Mouse (Mus musculus) embryonic facial prominence, embryonic 13.5 days (tissue): Measurements from ENCODE around the gene Vps52. TPM values are rescaled to one million over a fixed set of nuclear protein-coding genes. Genes with fewer than 3 reads are reported as not detected.

Experiments used
- ATAC-seq: fragments of 200-750 bp; cut with Nextera tagmentation; 2 replicates; pipeline ENCODE4 v1.8.0; 2017; ENCODE audit warnings: low read depth; ENCODE audit not compliant: insufficient number of reproducible peaks, insufficient read depth, low FRiP score, low TSS enrichment
- H3K27ac ChIP-seq: fragments of 300-500 bp; sonication (generic); 2 replicates; pipeline ENCODE4 v1.5.1; 2015; ENCODE audit warnings: moderate library complexity, mild to moderate bottlenecking, inconsistent platforms
- H3K27me3 ChIP-seq: fragments of 300-500 bp; sonication (generic); 2 replicates; pipeline ENCODE4 v1.6.1; 2015; ENCODE audit warnings: mild to moderate bottlenecking, inconsistent platforms
- H3K36me3 ChIP-seq: fragments of 300-500 bp; sonication (generic); 2 replicates; pipeline ENCODE4 v1.6.1; 2015; ENCODE audit warnings: mild to moderate bottlenecking, inconsistent platforms
- H3K4me1 ChIP-seq: fragments of 300-500 bp; sonication (generic); 2 replicates; pipeline ENCODE4 v1.6.1; 2015; ENCODE audit warnings: inconsistent platforms
- H3K4me2 ChIP-seq: fragments of 300-500 bp; sonication (generic); 2 replicates; pipeline ENCODE4 v1.6.1; 2015; ENCODE audit warnings: moderate library complexity, mild to moderate bottlenecking, inconsistent platforms
- H3K4me3 ChIP-seq: fragments of 300-500 bp; sonication (generic); 2 replicates; pipeline ENCODE4 v1.5.1; 2015; ENCODE audit warnings: mild to moderate bottlenecking, inconsistent platforms
- H3K9ac ChIP-seq: fragments of 300-500 bp; sonication (generic); 2 replicates; pipeline ENCODE4 v1.6.1; 2015; ENCODE audit warnings: mild to moderate bottlenecking, inconsistent platforms
- H3K9me3 ChIP-seq: fragments of 300-500 bp; sonication (generic); 2 replicates; pipeline ENCODE4 v1.6.1; 2016; ENCODE audit warnings: inconsistent platforms
- WGBS: fragments of 180-500 bp; shearing (Covaris S2); methylation state at CpG from one replicate; pipeline ENCODE4 v1.1.7; 2015; ENCODE audit warnings: mixed read lengths; 5-methylcytosine and 5-hydroxymethylcytosine counted together
- polyA plus RNA-seq: library from polyadenylated mRNA; unstranded; fragments of >200 nt; fragmentation: Nextera tagmentation; extraction: Ambion mirVana; gene quantifications from 2 replicates; pipeline ENCODE4 v1.2.1, GENCODE M21; 2015

The Vps52 gene
- polyA plus RNA-seq: 45.7 and 49.6 TPM in 2 replicates

DNA sequence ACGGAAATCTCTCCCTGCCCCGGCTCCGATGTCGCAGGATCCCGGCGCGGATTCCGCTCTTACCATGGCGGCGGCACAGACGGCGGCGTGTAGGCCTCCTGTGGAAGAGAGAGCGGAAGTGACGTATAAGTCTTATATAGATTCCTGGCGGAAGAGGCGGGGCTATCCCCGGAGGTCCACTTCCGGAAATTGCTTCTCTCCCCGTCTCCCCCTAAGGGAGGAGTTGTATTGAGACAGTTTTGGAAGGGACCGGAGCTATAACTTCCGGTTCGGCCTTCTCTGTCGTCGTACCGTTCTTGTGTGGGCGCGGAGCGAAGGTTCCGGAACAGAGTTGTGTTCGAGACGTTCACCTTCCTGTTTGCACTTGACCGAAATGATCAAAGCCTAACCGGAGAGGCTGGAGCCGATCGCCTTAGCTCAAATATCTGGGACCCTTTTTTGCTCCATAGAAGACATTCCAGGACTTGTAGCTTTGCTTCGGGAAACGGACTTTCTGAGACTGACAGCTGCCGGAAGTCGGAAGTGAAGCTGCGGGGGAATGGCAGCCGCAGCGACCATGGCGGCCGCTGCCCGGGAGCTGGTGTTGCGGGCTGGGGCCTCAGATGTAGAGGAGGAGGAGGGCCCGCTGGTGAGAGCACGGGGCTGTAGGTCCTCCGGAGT, at the start of gene Vps52, which contains the start of gene Rps18:
TSS of gene Vps52 (plus strand) at position 258 of the 660 bp plus-strand sequence.
TSS of gene Rps18 (minus strand) at position 447 of the 660 bp plus-strand sequence.
- peak within 1 kb of the TSS; percentile 98 for H3K4me2 ChIP-seq
- H3K27ac ChIP-seq: peak within 1 kb of the TSS; percentile 93
- no peaks in the 10 kb centered on the region for H3K9me3 ChIP-seq
- peak within 1 kb of the TSS; percentile 98 for H3K9ac ChIP-seq
- under 1% methylated on average over 50 of the region's 50 CpGs for WGBS
- peaks cover 52% of the 10 kb centered on the region for H3K4me1 ChIP-seq
- peak within 1 kb of the TSS; percentile 81 for H3K4me3 ChIP-seq
- no peaks in the 10 kb centered on the region for H3K27me3 ChIP-seq
- peaks cover 56% of the 10 kb centered on the region for H3K36me3 ChIP-seq
- peak; percentile 76 for ATAC-seq

DNA sequence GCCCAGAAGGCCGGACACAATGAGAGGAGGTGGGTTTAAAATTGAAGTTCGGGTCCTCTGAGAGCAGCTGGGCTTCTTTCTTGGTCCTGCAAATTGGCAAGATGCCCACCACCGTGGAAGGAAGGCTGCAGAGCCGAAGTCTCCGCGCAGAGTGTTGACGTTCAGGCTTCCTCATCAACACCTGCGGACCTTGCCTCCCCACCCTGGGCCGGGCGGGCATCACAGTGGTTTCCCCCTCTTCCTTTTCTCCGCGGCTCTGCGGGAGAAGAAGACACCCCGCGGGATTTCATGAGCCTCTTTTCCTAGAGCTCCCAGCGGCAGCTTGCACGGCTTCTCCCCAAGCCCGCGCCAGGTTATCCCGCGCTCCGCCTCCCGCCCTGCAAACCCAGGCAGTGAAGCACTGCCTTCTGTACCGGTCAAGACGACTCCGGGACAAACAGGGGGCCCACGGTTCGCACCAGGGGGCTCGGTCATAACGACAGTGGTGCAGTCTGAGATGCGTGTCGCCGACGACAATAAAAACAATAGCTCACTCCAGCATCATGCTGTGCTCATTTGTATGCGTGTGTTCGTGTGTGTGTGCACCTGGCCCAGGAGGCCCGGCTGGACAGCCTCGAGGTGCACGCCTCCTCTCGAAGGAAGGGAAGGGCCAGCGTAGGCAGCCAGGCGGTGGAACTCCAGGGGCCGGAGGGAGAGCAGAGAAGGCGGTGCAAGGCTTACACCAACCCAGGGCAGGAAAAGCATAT, 47.1 kb upstream of the Vps52 start:
- H3K4me2 ChIP-seq: peak overlapping the region; percentile 97
- no peaks in the 10 kb centered on the region for H3K9me3 ChIP-seq
- H3K9ac ChIP-seq: peak overlapping the region; percentile 81
- peak overlapping the region; percentile 95 for H3K4me3 ChIP-seq
- peaks cover 31% of the 10 kb centered on the region for H3K4me1 ChIP-seq
- H3K27ac ChIP-seq: peak overlapping the region; percentile 91
- peak; percentile 27 for ATAC-seq
- peaks cover 26% of the 10 kb centered on the region for H3K36me3 ChIP-seq
- under 1% methylated on average over 43 of the region's 44 CpGs for WGBS
- no peaks in the 10 kb centered on the region for H3K27me3 ChIP-seq

DNA sequence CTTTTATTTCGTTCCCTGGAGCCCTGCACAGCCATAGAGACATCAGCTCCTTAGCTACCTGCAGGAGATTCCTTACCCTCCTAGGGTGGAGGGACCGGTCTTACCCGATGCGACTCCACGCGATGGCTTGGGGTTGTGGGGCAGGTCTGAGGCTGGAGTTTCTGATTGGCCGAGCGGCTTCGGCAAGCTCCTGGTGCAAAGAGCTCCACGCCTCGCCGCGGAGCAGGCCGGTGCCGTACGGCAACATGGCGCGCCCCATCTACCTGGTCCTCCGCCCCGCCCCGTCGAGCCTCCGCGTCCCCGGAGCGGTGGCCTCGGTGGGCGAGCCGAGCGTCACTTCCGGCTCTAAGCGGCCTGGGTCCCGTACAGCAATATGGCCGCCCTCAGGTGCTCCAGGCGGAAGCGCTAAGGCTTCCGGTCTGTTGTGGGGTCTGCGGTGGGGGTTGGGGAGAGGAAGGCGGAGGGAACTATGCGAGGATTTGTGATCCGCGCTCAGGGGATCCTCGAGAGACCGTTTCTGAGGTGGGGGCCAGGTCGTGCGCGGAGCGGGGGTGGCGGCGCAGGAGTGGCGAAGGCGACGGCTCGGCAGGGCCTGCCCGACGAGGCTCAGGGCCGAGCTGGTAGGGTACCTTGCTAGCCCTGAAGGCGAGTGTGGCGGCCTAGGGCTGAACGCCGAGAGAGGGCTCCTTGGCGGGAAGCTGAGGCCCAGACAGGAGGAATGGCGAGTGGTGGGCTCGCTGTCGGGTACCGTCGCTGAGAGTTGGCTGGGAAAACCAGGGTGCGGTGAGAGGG, 46.3 kb upstream of the Vps52 start, which contains the start of gene Daxx:
TSS of gene Daxx (plus strand) at position 338 of the 792 bp plus-strand sequence.
- no peaks in the 10 kb centered on the region for H3K9me3 ChIP-seq
- peak; percentile 96 for ATAC-seq
- H3K9ac ChIP-seq: peak within 1 kb of the TSS; percentile 91
- under 1% methylated on average over 68 of the region's 68 CpGs for WGBS
- peaks cover 34% of the 10 kb centered on the region for H3K36me3 ChIP-seq
- H3K4me1 ChIP-seq: peaks cover 31% of the 10 kb centered on the region
- H3K27ac ChIP-seq: peak within 1 kb of the TSS; percentile 91
- no peaks in the 10 kb centered on the region for H3K27me3 ChIP-seq
- H3K4me3 ChIP-seq: peak within 1 kb of the TSS; percentile 95
- H3K4me2 ChIP-seq: peak within 1 kb of the TSS; percentile 97

DNA sequence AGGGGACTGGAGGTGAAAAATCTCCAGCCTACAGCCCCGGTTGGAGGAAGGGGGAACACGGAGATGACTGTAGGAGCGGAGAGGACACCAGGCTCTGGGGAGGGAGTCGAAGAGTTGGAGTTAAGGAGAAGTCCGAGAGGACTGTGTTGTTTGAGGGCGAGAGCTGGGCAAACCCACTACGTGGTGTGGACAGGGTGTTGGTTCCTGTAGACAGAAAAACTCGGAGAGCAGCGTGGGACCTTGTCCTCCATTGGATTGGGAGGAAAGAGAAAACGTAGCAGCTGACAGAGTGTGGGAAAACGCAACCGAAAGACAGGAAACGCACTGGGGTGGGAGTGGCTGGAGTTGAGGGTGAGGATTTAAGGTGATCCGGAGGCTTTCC, 45.8 kb upstream of the Vps52 start:
- Histone ChIP-seq H3K27me3 (no peaks in the 10 kb centered on the region), H3K4me2 (peak overlapping the region; percentile 97), H3K9me3 (no peaks in the 10 kb centered on the region), H3K4me3 (peak overlapping the region; percentile 95), H3K4me1 (peaks cover 32% of the 10 kb centered on the region), H3K9ac (peak overlapping the region; percentile 91), H3K36me3 (peaks cover 38% of the 10 kb centered on the region), H3K27ac (peak overlapping the region; percentile 91)
- WGBS: 0% methylated on average over 14 of the region's 14 CpGs
- ATAC-seq: no peak

DNA sequence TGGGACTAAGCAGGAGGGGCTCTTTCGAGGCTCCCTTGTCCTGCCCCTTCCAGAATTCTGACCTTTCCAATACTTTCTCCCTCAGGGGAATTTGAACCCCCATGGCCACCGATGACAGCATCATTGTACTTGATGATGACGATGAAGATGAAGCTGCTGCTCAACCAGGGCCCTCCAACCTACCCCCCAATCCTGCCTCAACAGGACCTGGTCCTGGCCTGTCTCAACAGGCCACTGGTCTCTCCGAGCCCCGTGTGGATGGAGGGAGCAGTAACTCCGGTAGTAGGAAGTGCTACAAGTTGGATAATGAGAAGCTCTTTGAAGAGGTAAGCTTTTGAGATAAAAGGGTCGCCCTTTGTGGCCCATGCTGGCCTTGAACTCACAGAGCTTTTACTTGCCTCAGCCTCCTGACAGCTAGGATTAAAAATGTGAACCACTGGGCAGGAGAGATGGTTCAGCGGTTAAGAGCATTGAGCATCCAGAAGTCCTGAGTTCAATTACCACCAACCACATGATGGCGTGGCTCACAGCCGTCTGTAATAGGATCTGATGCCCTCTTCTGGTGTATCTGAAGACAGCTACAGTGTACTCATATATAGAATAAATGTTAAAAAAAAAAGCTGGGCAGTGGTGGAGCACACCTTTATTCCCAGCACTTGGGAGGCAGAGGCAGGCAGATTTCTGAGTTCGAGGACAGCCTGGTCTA, 45.1 kb upstream of the Vps52 start:
- Histone ChIP-seq H3K9ac (peak overlapping the region; percentile 91), H3K4me1 (peaks cover 38% of the 10 kb centered on the region), H3K4me2 (peak overlapping the region; percentile 97), H3K9me3 (no peaks in the 10 kb centered on the region), H3K27ac (peak overlapping the region; percentile 91), H3K36me3 (peaks cover 42% of the 10 kb centered on the region), H3K4me3 (peak overlapping the region; percentile 95), H3K27me3 (no peaks in the 10 kb centered on the region)
- no peak for ATAC-seq
- WGBS: 37% methylated on average over 11 of the region's 11 CpGs

DNA sequence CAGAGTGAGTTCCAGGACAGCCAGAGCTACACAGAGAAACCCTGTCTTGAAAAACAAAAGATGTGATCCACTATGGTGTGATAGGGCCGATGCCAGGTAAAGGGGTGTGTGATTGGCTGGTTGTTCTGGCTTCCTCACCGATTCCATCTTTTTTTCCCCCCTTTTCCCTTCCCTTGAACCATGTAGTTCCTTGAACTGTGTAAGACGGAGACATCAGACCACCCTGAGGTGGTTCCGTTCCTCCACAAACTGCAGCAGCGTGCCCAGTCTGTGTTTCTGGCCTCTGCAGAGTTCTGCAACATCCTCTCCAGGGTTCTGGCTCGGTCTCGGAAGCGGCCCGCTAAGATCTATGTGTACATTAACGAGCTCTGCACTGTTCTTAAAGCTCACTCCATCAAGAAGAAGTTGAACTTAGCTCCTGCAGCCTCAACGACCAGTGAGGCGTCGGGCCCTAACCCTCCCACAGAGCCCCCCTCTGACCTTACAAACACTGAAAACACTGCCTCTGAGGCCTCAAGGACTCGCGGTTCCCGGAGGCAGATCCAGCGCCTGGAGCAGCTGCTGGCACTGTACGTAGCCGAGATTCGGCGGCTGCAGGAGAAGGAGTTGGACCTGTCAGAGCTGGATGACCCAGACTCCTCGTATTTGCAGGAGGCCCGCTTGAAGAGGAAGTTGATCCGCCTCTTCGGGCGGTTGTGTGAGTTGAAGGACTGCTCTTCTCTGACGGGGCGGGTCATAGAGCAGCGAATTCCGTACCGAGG, 44.4 kb upstream of the Vps52 start:
- no peak overlapping the region for H3K27ac ChIP-seq
- peaks cover 39% of the 10 kb centered on the region for H3K4me1 ChIP-seq
- H3K36me3 ChIP-seq: peaks cover 42% of the 10 kb centered on the region
- H3K4me3 ChIP-seq: no peak overlapping the region
- WGBS: 94% methylated on average over 31 of the region's 31 CpGs
- no peak overlapping the region for H3K4me2 ChIP-seq
- H3K9me3 ChIP-seq: no peaks in the 10 kb centered on the region
- no peak for ATAC-seq
- no peaks in the 10 kb centered on the region for H3K27me3 ChIP-seq
- 0 out of 2 replicates have a peak overlapping the region, but pooled peaks have one; percentile 27 for H3K9ac ChIP-seq

DNA sequence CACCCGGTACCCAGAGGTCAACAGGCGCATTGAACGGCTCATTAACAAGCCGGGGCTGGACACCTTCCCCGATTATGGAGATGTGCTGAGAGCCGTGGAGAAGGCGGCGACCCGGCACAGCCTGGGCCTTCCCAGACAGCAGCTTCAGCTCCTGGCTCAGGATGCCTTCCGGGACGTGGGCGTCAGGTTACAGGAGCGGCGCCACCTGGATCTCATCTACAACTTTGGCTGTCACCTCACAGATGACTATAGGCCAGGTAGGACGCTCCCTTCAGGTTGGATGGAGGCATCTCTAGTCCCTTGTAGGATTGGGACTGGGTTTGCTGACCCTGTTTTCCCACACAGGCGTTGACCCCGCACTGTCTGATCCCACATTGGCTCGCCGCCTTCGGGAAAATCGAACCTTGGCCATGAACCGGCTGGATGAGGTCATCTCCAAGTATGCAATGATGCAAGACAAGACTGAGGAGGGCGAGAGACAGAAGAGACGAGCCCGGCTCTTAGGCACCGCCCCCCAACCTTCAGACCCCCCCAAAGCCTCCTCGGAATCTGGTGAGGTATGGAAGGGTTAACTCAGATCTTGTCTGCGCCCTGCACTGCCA, 43.7 kb upstream of the Vps52 start:
- H3K9ac ChIP-seq: 0 out of 2 replicates have a peak overlapping the region, but pooled peaks have one; percentile 27

DNA sequence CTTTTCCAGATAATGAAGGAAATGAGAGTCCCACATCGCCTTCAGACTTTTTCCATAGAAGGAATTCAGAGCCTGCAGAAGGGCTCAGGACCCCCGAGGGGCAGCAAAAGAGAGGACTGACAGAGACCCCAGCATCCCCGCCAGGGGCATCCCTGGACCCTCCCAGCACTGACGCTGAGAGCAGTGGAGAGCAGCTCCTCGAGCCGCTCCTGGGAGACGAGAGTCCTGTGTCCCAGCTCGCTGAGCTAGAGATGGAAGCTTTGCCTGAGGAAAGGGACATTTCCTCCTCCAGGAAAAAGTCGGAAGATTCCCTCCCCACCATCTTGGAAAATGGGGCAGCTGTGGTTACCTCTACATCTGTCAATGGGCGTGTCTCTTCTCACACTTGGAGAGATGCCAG, 42.3 kb upstream of the Vps52 start:
- WGBS: 90% methylated on average over 10 of the region's 10 CpGs
- Histone ChIP-seq H3K36me3 (peaks cover 56% of the 10 kb centered on the region), H3K27ac (no peak overlapping the region), H3K4me2 (no peak overlapping the region), H3K4me1 (peaks cover 51% of the 10 kb centered on the region), H3K9me3 (no peaks in the 10 kb centered on the region), H3K9ac (no peak overlapping the region), H3K27me3 (no peaks in the 10 kb centered on the region), H3K4me3 (no peak overlapping the region)
- ATAC-seq: no peak

More for the DNA sequence above, 43.7 kb upstream of the Vps52 start:
- 90% methylated on average over 28 of the region's 28 CpGs for WGBS
- Histone ChIP-seq H3K36me3 (peaks cover 43% of the 10 kb centered on the region), H3K4me1 (peaks cover 43% of the 10 kb centered on the region), H3K4me2 (no peak overlapping the region), H3K4me3 (no peak overlapping the region), H3K27ac (no peak overlapping the region), H3K9me3 (no peaks in the 10 kb centered on the region), H3K27me3 (no peaks in the 10 kb centered on the region)
- no peak for ATAC-seq

DNA sequence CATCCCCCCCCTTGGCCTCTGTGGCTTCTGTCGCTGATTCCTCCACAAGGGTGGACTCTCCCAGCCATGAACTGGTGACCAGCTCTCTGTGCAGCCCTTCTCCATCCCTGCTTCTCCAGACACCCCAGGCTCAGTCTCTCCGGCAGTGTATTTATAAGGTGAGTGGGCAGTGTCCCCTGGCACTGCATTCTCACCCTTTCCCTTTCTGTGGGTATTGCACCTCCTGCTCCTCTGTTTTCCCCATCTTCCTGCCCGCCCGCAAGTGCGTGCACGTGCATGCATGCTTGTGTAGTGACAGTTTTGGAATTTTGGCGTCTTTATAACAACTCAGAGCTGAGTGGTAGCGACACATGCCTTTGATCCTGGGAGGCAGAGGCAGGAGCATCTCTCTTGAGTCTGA, 41.7 kb upstream of the Vps52 start:
- H3K4me3 ChIP-seq: no peak overlapping the region
- no peak overlapping the region for H3K4me2 ChIP-seq
- H3K4me1 ChIP-seq: peaks cover 54% of the 10 kb centered on the region
- no peaks in the 10 kb centered on the region for H3K27me3 ChIP-seq
- H3K27ac ChIP-seq: no peak overlapping the region
- H3K9me3 ChIP-seq: no peaks in the 10 kb centered on the region
- peaks cover 56% of the 10 kb centered on the region for H3K36me3 ChIP-seq
- ATAC-seq: no peak
- no peak overlapping the region for H3K9ac ChIP-seq
- WGBS: 92% methylated on average over 8 of the region's 8 CpGs

DNA sequence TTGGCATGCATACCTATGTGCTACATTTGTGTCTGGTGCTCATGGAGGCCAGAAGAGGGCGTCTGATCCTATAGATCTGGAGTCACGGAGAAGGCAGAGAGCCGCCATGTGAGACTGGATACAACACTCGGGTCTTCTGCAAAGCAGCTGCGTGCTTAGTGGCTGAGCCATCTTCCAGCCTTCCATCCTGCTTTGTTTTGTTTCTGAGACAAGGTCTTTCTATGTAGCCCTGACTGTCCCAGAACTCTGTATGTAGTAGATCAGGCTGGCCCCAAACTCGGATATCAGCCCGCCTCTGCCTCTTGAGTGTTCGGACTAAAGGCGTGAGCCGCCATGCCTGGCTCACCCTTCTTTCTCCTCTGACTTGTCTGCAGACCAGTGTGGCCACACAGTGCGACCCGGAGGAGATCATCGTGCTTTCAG, 40.6 kb upstream of the Vps52 start:
- H3K4me1 ChIP-seq: peaks cover 62% of the 10 kb centered on the region
- no peak overlapping the region for H3K27ac ChIP-seq
- H3K27me3 ChIP-seq: no peaks in the 10 kb centered on the region
- ATAC-seq: no peak
- H3K4me3 ChIP-seq: peak overlapping the region; percentile 53
- peaks cover 56% of the 10 kb centered on the region for H3K36me3 ChIP-seq
- H3K4me2 ChIP-seq: peak overlapping the region; percentile 66
- no peaks in the 10 kb centered on the region for H3K9me3 ChIP-seq
- H3K9ac ChIP-seq: peak overlapping the region; percentile 38; the same call in 1 of the 2 replicates
- 73% methylated on average over 13 of the region's 13 CpGs for WGBS
